Mouse (Mus musculus) ES-E14 (cell line): ENCODE data around the gene Ss18l2. TPM values are rescaled to one million over a fixed set of nuclear protein-coding genes. Genes with fewer than 3 reads are reported as not detected.

ENCODE experiments used
- DNase-seq: peaks from one replicate; pipeline ENCODE4 v3.0.0-alpha.2; 2013; ENCODE audit warnings: low read depth, low spot score
- H3K27ac ChIP-seq: 2 replicates; pipeline ENCODE4 v1.5.1; 2012; ENCODE audit warnings: low read depth, mild to moderate bottlenecking, low read length, moderate library complexity, mixed read lengths; ENCODE audit not compliant: poor library complexity, insufficient read depth, severe bottlenecking
- H3K36me3 ChIP-seq: 2 replicates; pipeline ENCODE4 v1.6.1; 2012; ENCODE audit warnings: mild to moderate bottlenecking, low read length, moderate library complexity, mixed read lengths; ENCODE audit not compliant: control insufficient read depth, poor library complexity, insufficient read depth, severe bottlenecking
- H3K4me1 ChIP-seq, 2 experiments: fragments of 150-350 bp in 1 of 2; sonication (generic) in 1 of 2; 2 replicates each; pipeline ENCODE4 v1.6.1; 2012; ENCODE audit warnings: low read length in 2 of 2, mild to moderate bottlenecking in 1 of 2, mixed read lengths in 1 of 2; ENCODE audit not compliant: control insufficient read depth in 2 of 2, insufficient read depth in 2 of 2, poor library complexity in 1 of 2
- H3K4me3 ChIP-seq, 2 experiments: fragments of 150-350 bp in 1 of 2; sonication (generic) in 1 of 2; 2 replicates each; pipeline ENCODE4 v1.5.1; 2012; ENCODE audit warnings: low read length in 2 of 2, low read depth in 1 of 2, mild to moderate bottlenecking in 1 of 2, mixed read lengths in 1 of 2; ENCODE audit not compliant: insufficient read depth in 1 of 2, poor library complexity in 1 of 2, severe bottlenecking in 1 of 2
- H3K9ac ChIP-seq: 2 replicates; pipeline ENCODE4 v1.6.1; 2012; ENCODE audit warnings: low read depth, mild to moderate bottlenecking, low read length, mixed read lengths; ENCODE audit not compliant: poor library complexity, insufficient read depth, severe bottlenecking
- H3K9me3 ChIP-seq: fragments of 150-350 bp; sonication (generic); 2 replicates; pipeline ENCODE4 v1.6.1; 2012; ENCODE audit warnings: low read depth, mild to moderate bottlenecking, low read length; ENCODE audit not compliant: control insufficient read depth, insufficient read depth
- CHD2 ChIP-seq: IDR thresholded peaks from 2 replicates; pipeline ENCODE4 v1.6.1; 2014; ENCODE audit warnings: mild to moderate bottlenecking, low read depth, low read length, inconsistent platforms
- HCFC1 ChIP-seq: IDR thresholded peaks from 2 replicates; pipeline ENCODE4 v1.6.1; 2012; ENCODE audit warnings: low read length, inconsistent platforms, borderline replicate concordance; ENCODE audit not compliant: insufficient read depth
- MAFK ChIP-seq: IDR thresholded peaks from 2 replicates; pipeline ENCODE4 v1.6.1; 2014; ENCODE audit warnings: mild to moderate bottlenecking, low read depth, low read length, inconsistent platforms; ENCODE audit not compliant: insufficient read depth
- ZC3H11A ChIP-seq: IDR thresholded peaks from 2 replicates; pipeline ENCODE4 v1.6.1; 2012; ENCODE audit warnings: low read depth, mild to moderate bottlenecking, inconsistent platforms, low read length, borderline replicate concordance
- ZNF384 ChIP-seq: IDR thresholded peaks from 2 replicates; pipeline ENCODE4 v1.6.1; 2012; ENCODE audit warnings: low read depth, low read length, inconsistent platforms
- in situ Hi-C, 2 experiments: fragments of 600-800 bp; cut with MboI; formaldehyde crosslinking; loops; one replicate each; pipeline ENCODE4 v1.15.1; 2025; ENCODE audit warnings: low sequenced_read_pairs in 2 of 2, inconsistent platforms in 1 of 2; ENCODE audit not compliant: unreplicated experiment in 2 of 2
- total RNA-seq: library from RNA; depleted of rRNA; stranded (reverse); fragments of 300-350 nt; gene quantifications from 2 replicates; pipeline ENCODE4 v1.2.3, GENCODE M21; 2012

The Ss18l2 gene
- total RNA-seq, 1 experiment, result 40.8 TPM

- Histone ChIP-seq H3K4me3 (no peak overlapping the region), H3K9me3 (no peaks in the 10 kb centered on the region), H3K4me1 (no peaks in the 10 kb centered on the region), H3K9ac (no peak overlapping the region), H3K27ac (no peak overlapping the region), H3K36me3 (no peaks in the 10 kb centered on the region)
- no peak for TF ChIP-seq CHD2
- no peak for TF ChIP-seq ZC3H11A
- no peak for TF ChIP-seq ZNF384
- TF ChIP-seq HCFC1, result no peak
- TF ChIP-seq MAFK, result no peak
- in situ Hi-C loops, result no loop called here
- no peak for DNase-seq
These were observed 15.4 kb upstream of the Ss18l2 start for GRCm38 (mm10) chr9:121694736-121695135.

- no peaks in the 10 kb centered on the region for H3K9me3 ChIP-seq
- H3K4me1 ChIP-seq, result no peaks in the 10 kb centered on the region
- H3K27ac ChIP-seq, result no peak overlapping the region
- in situ Hi-C loops, result no loop called here
- H3K4me3 ChIP-seq, result no peak overlapping the region
- no peak overlapping the region for H3K9ac ChIP-seq
- TF ChIP-seq MAFK (no peak), CHD2 (no peak), HCFC1 (no peak), ZC3H11A (no peak), ZNF384 (no peak)
- no peak for DNase-seq
- no peaks in the 10 kb centered on the region for H3K36me3 ChIP-seq
These were observed 13.5 kb upstream of the Ss18l2 start for GRCm38 (mm10) chr9:121696626-121697025.

DNA sequence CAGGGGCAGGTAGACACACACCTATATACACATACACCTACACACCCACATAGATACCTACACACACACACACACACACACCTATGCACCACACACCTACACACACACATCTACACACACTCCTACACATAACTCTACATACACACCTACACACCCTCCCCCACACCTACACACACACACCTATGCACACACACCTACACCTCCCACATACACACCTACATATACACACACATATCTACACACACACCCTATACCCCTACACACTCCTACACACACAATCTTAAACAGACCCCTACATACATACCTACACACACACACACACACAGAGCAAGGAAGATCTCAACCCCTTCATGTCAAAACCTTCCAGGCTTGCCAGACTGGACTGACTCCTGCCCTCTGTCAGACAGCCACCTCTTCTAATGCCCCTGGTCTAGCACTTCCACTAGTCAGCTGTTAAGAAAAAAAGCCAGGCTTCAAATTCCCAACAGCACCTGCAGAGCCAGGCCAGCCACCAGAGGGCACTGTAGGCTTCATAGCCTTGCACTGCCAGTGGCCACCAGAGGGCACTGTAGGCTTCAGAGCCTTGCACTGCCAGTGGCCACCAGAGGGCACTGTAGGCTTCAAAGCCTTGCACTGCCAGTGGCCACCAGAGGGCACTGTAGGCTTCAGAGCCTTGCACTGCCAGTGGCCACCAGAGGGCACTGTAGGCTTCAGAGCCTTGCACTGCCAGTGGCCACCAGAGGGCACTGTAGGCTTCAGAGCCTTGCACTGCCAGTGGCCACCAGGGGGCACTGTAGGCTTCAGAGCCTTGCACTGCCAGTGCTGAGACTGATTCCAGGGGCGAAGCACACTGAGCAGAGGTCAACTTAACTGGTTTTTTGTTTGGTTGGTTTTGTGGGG, 12.7 kb upstream of the Ss18l2 start:
- H3K4me1 ChIP-seq, result no peaks in the 10 kb centered on the region
- no peak overlapping the region for H3K4me3 ChIP-seq
- H3K9me3 ChIP-seq, result no peaks in the 10 kb centered on the region
- peak; percentile 54; the same call in 1 of the 2 replicates for TF ChIP-seq ZNF384
- no peak for TF ChIP-seq CHD2
- TF ChIP-seq HCFC1, result peak; percentile 72; the same call in 1 of the 2 replicates
- H3K9ac ChIP-seq, result no peak overlapping the region
- H3K36me3 ChIP-seq, result no peaks in the 10 kb centered on the region
- in situ Hi-C loops, result no loop called here
- H3K27ac ChIP-seq, result no peak overlapping the region
- no peak for DNase-seq

- in situ Hi-C loops, result no loop called here
- Histone ChIP-seq H3K9ac (no peak overlapping the region), H3K4me3 (peak overlapping the region; percentile 69 to 91; a peak in 3 of 4 replicates), H3K9me3 (no peaks in the 10 kb centered on the region), H3K27ac (no peak overlapping the region), H3K4me1 (peaks cover 0 to 5% of the 10 kb centered on the region in 2 experiments; a peak in 3 of 4 replicates), H3K36me3 (no peaks in the 10 kb centered on the region)
- TF ChIP-seq ZNF384 (no peak), HCFC1 (no peak), CHD2 (no peak), ZC3H11A (no peak), MAFK (no peak)
- DNase-seq, result no peak
These were observed 5.9 kb upstream of the Ss18l2 start for GRCm38 (mm10) chr9:121704261-121704645.
